Mouse (Mus musculus): ENCODE results near the gene Clip2.
A peak's percentile ranks its signal among the peaks of the same experiment; 100 is the strongest.

DNA sequence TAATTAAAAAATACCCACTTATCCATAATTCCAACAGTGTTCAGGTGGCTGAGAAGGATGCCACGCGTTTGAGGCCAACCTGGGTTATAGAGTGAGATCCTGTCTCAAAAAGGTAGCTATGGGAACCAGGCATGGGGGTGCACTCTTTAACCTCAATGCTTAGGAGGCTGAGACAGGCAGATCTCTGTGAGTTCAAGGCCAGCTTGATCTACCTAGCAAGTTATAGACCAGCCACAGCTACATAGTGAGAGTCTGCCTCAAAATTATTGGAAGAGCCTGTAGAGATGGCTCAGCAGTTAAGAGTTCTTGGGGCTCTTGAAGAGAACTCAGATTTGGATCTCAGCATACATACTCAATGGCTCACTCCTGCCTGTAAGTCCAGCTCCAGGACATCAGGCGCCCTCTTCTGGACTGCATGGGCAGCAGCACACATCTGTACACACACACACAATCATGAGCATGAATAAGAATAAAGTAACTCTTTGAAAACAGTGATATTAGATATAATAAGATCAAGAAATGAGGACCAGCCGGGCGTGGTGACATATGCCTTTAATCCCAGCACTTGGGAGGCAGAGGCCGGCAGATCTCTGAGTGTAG lies 77.1 kb downstream of the Clip2 start:
- peak; percentile 26; the same call in 1 of the 2 replicates for TF ChIP-seq CTCF (IDR thresholded peaks at IDR 0.05; ENCODE audit: borderline replicate concordance, insufficient read depth, low read length)
- no peak for TF ChIP-seq POLR2A (IDR thresholded peaks at IDR 0.05; ENCODE audit: low read depth, low read length)
